Mouse (Mus musculus) intestine, embryonic 15.5 days (tissue): ENCODE data around the gene Mdh1. TPM values are rescaled to one million over a fixed set of nuclear protein-coding genes. Genes with fewer than 3 reads are reported as not detected.
"Not testable (repeated sequence)": the region's sequence is repeated elsewhere in the genome, so short reads cannot be mapped to it uniquely, and the experiment has no call there.

ENCODE experiments used
- ATAC-seq: fragments of 200-750 bp; cut with Nextera tagmentation; 2 replicates; pipeline ENCODE4 v1.8.0; 2017; ENCODE audit warnings: moderate TSS enrichment, moderate library complexity
- H3K27ac ChIP-seq: fragments of 300-500 bp; sonication (generic); 2 replicates; pipeline ENCODE4 v1.5.1; 2015; ENCODE audit warnings: mild to moderate bottlenecking, inconsistent platforms
- H3K27me3 ChIP-seq: fragments of 300-500 bp; sonication (generic); replicated peaks from 2 replicates; pipeline ENCODE4 v1.6.1; 2015; ENCODE audit warnings: inconsistent platforms
- H3K36me3 ChIP-seq: fragments of 300-500 bp; sonication (generic); 2 replicates; pipeline ENCODE4 v1.6.1; 2015; ENCODE audit warnings: inconsistent platforms
- H3K4me1 ChIP-seq: fragments of 300-500 bp; sonication (generic); replicated peaks from 2 replicates; pipeline ENCODE4 v1.6.1; 2015; ENCODE audit warnings: inconsistent platforms
- H3K4me2 ChIP-seq: fragments of 300-500 bp; sonication (generic); replicated peaks from 2 replicates; pipeline ENCODE4 v1.6.1; 2015; ENCODE audit warnings: mild to moderate bottlenecking, inconsistent platforms
- H3K4me3 ChIP-seq: fragments of 300-500 bp; sonication (generic); replicated peaks from 2 replicates; pipeline ENCODE4 v1.5.1; 2015; ENCODE audit warnings: inconsistent platforms
- H3K9ac ChIP-seq: fragments of 300-500 bp; sonication (generic); 2 replicates; pipeline ENCODE4 v1.6.1; 2015; ENCODE audit warnings: inconsistent platforms
- H3K9me3 ChIP-seq: fragments of 300-500 bp; sonication (generic); 2 replicates; pipeline ENCODE4 v1.6.1; 2016; ENCODE audit warnings: inconsistent platforms
- WGBS: fragments of 180-500 bp; shearing (Covaris S2); methylation state at CpG from one replicate; pipeline ENCODE4 v1.1.7; 2015; 5-methylcytosine and 5-hydroxymethylcytosine counted together
- polyA plus RNA-seq: library from polyadenylated mRNA; unstranded; fragments of >200 nt; fragmentation: Nextera tagmentation; extraction: Ambion mirVana; gene quantifications from 2 replicates; pipeline ENCODE4 v1.2.1, GENCODE M21; 2015

The Mdh1 gene
- polyA plus RNA-seq, 1 experiment from 2014 or later, result 556 TPM

DNA sequence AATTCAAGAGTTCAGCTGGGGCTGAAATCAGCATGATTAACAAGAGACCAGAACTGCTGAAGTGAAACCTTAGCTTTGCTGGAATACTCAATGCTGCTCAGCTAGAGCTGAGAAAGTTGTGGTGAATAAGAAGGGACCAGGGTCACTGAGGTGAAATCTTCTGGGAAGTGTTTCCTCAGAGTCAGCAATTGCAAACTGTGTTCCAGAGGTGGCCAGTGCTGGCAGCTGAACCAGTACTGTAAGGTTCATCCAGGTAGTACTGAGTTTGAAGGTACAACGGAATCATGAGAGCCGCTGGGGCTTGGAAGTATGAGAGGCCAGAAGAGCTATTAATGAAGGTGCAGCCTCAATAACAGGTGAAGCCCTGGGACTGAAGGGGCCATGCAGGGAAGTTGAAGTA lies 31.5 kb downstream of the Mdh1 start:
- no peak overlapping the region for H3K4me2 ChIP-seq
- ATAC-seq, result no peak
- H3K36me3 ChIP-seq, result no peaks in the 10 kb centered on the region
- no peak overlapping the region for H3K4me3 ChIP-seq
- no peak overlapping the region for H3K27ac ChIP-seq
- no peaks in the 10 kb centered on the region for H3K4me1 ChIP-seq
- H3K9me3 ChIP-seq, result no peaks in the 10 kb centered on the region
- H3K27me3 ChIP-seq, result no peaks in the 10 kb centered on the region
- 91% methylated on average over 2 of the region's 2 CpGs for WGBS
- H3K9ac ChIP-seq, result no peak overlapping the region

DNA sequence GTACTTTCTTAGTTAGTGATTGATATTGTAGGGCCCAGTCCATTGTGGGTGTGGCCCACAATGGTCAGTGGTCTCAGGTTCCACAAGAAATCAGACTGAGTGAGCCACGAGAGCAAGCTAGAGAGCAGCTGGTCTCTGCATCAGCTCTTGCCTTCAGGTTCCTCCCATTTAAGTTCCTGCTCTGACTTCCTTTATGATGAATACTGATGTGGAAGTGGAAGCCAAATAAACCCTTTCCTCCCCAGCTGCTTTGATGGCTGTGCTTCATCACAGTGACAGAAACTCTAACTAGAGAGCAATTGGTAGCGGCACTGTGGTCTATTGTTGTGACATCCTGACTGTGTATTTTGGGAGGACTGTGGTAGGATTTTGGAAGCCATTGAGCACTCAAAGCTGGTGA lies 32.1 kb downstream of the Mdh1 start:
- Histone ChIP-seq H3K4me1 (no peaks in the 10 kb centered on the region), H3K4me3 (no peak overlapping the region), H3K36me3 (no peaks in the 10 kb centered on the region), H3K27ac (no peak overlapping the region), H3K4me2 (no peak overlapping the region), H3K9me3 (no peaks in the 10 kb centered on the region), H3K9ac (no peak overlapping the region), H3K27me3 (no peaks in the 10 kb centered on the region)
- 40% methylated on average over 2 of the region's 2 CpGs for WGBS
- ATAC-seq, result no peak

DNA sequence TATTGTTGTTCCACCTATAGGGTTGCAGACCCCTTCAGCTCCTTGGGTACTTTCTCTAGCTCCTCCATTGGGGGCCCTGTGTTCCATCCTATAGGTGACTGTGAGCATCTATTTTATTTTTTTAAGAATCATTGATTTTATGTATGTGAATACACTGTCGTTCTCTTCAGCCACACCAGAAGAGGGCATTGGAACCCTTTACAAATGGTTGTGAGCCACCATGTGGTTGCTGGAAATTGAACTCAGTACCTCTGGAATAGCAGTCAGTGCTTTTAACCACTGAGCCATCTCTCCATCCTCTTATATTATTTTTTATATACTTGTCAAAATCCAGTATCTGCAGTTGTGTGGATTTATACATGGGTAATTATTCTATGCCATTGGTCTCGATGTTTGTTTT lies 41.3 kb downstream of the Mdh1 start:
- H3K36me3 ChIP-seq, H3K9ac ChIP-seq, H3K4me3 ChIP-seq, H3K4me1 ChIP-seq, H3K4me2 ChIP-seq, H3K27me3 ChIP-seq, H3K9me3 ChIP-seq, ATAC-seq, H3K27ac ChIP-seq: not testable (repeated sequence)
- WGBS, result 81% methylated on average over 2 of the region's 2 CpGs

DNA sequence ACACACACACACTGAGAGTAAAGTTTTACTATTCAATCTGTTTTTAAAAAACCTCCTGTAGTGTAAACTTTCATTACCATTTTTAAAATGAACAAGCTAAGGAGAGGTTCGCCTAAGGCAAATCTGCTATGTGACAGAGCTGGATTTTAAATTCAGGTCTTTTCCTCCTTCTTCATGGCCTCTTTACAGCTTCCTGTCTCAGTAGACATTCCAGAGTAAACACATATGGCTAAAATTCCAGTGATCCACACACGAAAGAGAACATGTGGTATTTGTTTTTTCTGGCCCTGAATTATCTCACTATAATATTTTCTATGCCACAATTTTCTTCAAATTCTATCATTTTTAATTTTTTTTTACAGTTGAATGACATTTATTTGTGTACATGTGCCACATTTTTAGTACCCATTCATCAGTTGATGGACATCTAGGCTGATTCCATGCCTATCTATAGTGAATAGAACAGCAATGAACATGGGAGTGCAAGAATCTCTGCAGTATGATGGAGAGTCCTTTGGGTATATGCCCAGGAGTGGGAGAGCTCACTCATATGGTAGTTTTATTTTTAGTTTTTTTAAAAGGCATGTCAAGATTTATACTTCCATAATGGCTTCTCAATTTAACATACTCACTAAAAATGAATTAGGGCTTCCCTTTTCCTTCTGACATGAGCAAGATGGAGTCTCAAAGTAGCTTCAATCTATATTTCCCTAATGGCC lies 43.3 kb downstream of the Mdh1 start:
- ATAC-seq, result no peak
- H3K9me3 ChIP-seq, result no peaks in the 10 kb centered on the region
- no peak overlapping the region for H3K9ac ChIP-seq
- H3K4me1 ChIP-seq, result no peaks in the 10 kb centered on the region
- H3K27ac ChIP-seq, result no peak overlapping the region
- 40% methylated on average over 2 of the region's 2 CpGs for WGBS
- H3K36me3 ChIP-seq, result no peaks in the 10 kb centered on the region
- no peak overlapping the region for H3K4me2 ChIP-seq
- H3K27me3 ChIP-seq, result no peaks in the 10 kb centered on the region
- H3K4me3 ChIP-seq, result no peak overlapping the region

DNA sequence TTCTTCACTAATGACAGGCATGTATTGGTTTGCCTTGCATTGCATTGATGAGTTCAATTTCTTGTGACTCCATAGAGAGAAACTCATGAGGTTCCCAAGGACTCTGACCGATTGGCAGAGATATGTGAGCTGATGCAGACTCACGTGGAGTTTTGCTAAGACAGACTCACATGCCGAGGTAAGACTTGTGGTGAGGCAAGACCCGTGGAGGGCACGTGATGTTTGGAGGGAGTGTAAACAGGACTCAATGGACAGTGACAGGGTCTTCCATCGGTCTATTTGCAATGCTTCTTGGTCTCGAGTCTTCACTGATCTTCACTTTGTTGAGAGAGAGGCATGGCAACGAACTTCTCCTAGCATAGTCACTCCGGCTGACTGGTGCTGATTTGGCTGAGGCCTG lies 54.4 kb downstream of the Mdh1 start:
- 85% methylated on average over 9 of the region's 9 CpGs for WGBS
- Histone ChIP-seq H3K9ac (no peak overlapping the region), H3K4me3 (no peak overlapping the region), H3K4me1 (no peaks in the 10 kb centered on the region), H3K36me3 (no peaks in the 10 kb centered on the region), H3K27me3 (no peaks in the 10 kb centered on the region), H3K9me3 (no peaks in the 10 kb centered on the region), H3K27ac (no peak overlapping the region), H3K4me2 (no peak overlapping the region)
- no peak for ATAC-seq

DNA sequence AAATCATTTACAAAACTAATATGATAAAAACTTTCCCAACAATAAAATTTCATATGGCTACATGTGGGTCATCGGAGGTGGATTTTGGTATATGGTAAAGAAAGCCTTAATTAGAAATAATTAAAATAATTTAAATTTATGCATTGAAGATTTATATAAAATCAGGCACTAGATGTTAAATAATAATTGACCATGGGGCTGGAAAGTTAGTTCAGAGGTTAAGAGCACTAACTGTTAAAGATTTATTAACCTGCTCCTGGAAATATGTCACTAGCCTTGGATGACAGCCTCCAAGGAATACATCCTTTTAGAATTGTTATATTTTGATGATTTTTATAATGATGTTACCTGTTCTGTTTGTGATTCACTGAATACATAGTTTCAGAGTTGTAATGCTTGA lies 55.8 kb downstream of the Mdh1 start:
- not testable (repeated sequence) for H3K4me2 ChIP-seq, H3K27me3 ChIP-seq, H3K36me3 ChIP-seq, H3K4me1 ChIP-seq, H3K27ac ChIP-seq, H3K9ac ChIP-seq, H3K9me3 ChIP-seq, ATAC-seq, H3K4me3 ChIP-seq
- 95% methylated on average over 1 of the region's 1 CpGs for WGBS

DNA sequence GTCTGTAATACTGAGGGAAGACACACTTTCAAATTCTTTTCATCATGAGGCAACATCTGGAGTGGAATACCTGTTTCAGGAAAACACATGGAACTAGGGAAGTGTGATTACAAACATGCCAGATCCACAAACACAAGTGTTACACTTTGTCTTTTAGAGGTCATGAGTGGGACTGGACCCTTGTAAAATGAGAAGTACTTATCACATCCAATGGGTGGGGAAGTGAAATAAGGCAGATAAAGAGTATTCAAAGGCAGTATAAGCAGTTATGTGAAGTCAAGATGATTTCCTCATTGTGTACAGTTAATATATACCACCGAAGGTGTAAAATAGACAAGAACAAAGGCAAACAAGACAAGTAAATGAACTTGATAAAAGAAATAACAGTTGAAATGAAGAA lies 61.6 kb downstream of the Mdh1 start:
- H3K4me3 ChIP-seq, H3K27ac ChIP-seq, H3K9me3 ChIP-seq, H3K36me3 ChIP-seq, H3K4me1 ChIP-seq, ATAC-seq, H3K9ac ChIP-seq, H3K27me3 ChIP-seq, H3K4me2 ChIP-seq: not testable (repeated sequence)
- WGBS, result 86% methylated on average over 1 of the region's 1 CpGs

DNA sequence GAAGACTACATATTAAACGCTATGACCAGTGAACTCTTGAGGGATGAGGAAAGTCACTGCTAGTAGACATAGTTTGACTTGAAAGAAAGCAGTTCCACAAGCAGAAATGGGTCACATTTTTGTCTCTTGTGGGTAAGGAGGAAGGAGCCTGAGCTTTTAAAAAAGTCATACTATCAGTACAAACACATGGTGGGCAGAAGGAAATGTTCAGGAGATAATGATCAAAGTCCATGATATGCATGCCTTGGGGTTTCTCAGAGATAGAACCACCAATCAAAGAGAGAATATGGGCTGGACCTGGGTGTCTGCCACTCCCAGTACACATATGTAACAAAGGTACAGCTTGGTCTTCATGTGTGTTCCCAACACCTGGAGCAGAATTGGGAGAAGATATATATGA lies 63.5 kb downstream of the Mdh1 start:
- not testable (repeated sequence) for H3K36me3 ChIP-seq, ATAC-seq, H3K9ac ChIP-seq, H3K4me1 ChIP-seq, H3K4me3 ChIP-seq, H3K27ac ChIP-seq, H3K4me2 ChIP-seq, H3K9me3 ChIP-seq, H3K27me3 ChIP-seq
- WGBS, result 78% methylated on average over 1 of the region's 1 CpGs

DNA sequence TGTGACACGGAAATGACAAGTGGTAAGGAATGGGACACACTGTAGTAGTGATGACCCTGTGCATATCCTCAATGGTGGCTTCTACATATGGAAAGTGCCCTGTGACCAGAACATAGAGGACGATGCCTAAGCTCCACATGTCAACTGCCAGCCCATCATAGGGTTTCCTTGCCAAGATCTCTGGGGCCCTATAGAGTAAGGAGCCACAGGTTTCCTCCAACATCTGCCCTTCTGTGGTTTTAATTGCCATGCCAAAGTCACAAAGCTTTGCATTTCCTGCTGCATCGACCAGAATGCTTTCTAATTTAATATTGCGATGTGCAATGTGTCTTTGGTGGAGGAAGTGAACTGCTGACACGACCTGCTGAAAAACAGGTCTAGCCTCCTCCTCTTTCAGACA lies 65.1 kb downstream of the Mdh1 start:
- H3K9me3 ChIP-seq, H3K9ac ChIP-seq, H3K27me3 ChIP-seq, H3K4me2 ChIP-seq, H3K27ac ChIP-seq, H3K4me1 ChIP-seq, H3K4me3 ChIP-seq, H3K36me3 ChIP-seq, ATAC-seq: not testable (repeated sequence)
- 84% methylated on average over 5 of the region's 5 CpGs for WGBS

Other genes with a start within 250 kb of the Mdh1 start
- gene Ugp2, start 201.2 kb downstream of the Mdh1 start, polyA plus RNA-seq, result 99.9 and 116 TPM in 2 replicates
- gene Wdpcp, start 132 bp downstream of the Mdh1 start, polyA plus RNA-seq, result 6.1 and 7.2 TPM in 2 replicates